Mouse (Mus musculus) small intestine, adult 2 months (tissue): ENCODE measurements around the gene Hoxc4. TPM values are rescaled to one million over a fixed set of nuclear protein-coding genes. Genes with fewer than 3 reads are reported as not detected.

Source experiments
- H3K27ac ChIP-seq: fragments of 200-500 bp; 2 replicates; pipeline ENCODE4 v1.5.1; 2012; ENCODE audit warnings: low read depth, low read length, control low read depth, inconsistent platforms; ENCODE audit not compliant: insufficient read depth
- H3K27me3 ChIP-seq: fragments of 200-500 bp; 2 replicates; pipeline ENCODE4 v1.6.1; 2012; ENCODE audit warnings: mild to moderate bottlenecking, moderate library complexity, low read length, inconsistent platforms; ENCODE audit not compliant: control insufficient read depth, insufficient read depth
- H3K36me3 ChIP-seq: fragments of 200-500 bp; 2 replicates; pipeline ENCODE4 v1.6.1; 2012; ENCODE audit warnings: mild to moderate bottlenecking, low read length, control low read depth, inconsistent platforms; ENCODE audit not compliant: control insufficient read depth, insufficient read depth
- H3K4me1 ChIP-seq: fragments of 200-500 bp; 2 replicates; pipeline ENCODE4 v1.6.1; 2012; ENCODE audit warnings: low read length, inconsistent platforms, mixed read lengths; ENCODE audit not compliant: control insufficient read depth, insufficient read depth, insufficient read length
- H3K4me3 ChIP-seq: fragments of 200-500 bp; 2 replicates; pipeline ENCODE4 v1.5.1; 2012; ENCODE audit warnings: low read depth, mild to moderate bottlenecking, control low read depth, inconsistent platforms, low read length, moderate library complexity
- CTCF ChIP-seq: fragments of 200-500 bp; IDR thresholded peaks from 2 replicates; pipeline ENCODE4 v1.5.1; 2012; ENCODE audit warnings: low read depth, mild to moderate bottlenecking, control low read depth, inconsistent platforms, low read length, moderate library complexity, mixed read lengths; ENCODE audit not compliant: insufficient replicate concordance, insufficient read length; ENCODE audit errors: extremely low read depth
- POLR2A ChIP-seq: fragments of 200-500 bp; IDR thresholded peaks from 2 replicates; pipeline ENCODE4 v1.6.1; 2012; ENCODE audit warnings: low read depth, mild to moderate bottlenecking, control low read depth, inconsistent platforms, low read length, moderate library complexity
- WGBS: fragments of 180-500 bp; shearing (Covaris S2); methylation state at CpG from one replicate; pipeline ENCODE4 v1.1.7; 2018; 5-methylcytosine and 5-hydroxymethylcytosine counted together
- polyA plus RNA-seq: library from polyadenylated mRNA; depleted of rRNA; stranded (reverse); fragments of >200 nt; gene quantifications from 2 replicates; pipeline ENCODE4 v1.2.3, GENCODE M21; 2012

The Hoxc4 gene
- polyA plus RNA-seq, 1 experiment = 2.1 TPM

DNA sequence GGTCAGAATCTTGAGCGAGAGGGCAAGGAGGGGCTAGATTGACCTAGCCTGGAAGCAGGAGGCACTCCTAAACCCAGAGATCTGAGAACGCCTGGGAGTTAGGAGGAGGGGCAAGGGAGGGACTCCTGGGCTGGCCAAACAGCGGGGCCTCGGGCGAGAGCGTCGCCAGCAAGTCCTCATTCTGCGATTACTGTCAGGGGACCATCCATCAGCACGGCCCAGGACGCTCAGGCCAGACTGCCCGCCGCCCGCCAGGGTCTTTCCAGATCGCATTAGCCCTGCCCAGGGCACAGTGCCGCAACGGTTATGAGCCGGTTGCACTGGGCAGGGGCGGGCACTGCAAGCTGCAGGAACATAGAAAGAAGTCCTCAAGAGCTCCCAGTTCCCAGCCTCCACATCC is 50.4 kb downstream of the Hoxc4 start:
- no peak for TF ChIP-seq POLR2A
- TF ChIP-seq CTCF = no peak
- 5% methylated on average over 18 of the region's 18 CpGs for WGBS
- H3K4me1 ChIP-seq = no peaks in the 10 kb centered on the region
- H3K27ac ChIP-seq = peak overlapping the region; percentile 10; the same call in 1 of the 2 replicates
- H3K4me3 ChIP-seq = peak overlapping the region; percentile 28; the same call in 1 of the 2 replicates
- H3K27me3 ChIP-seq = peaks cover 9% of the 10 kb centered on the region
- H3K36me3 ChIP-seq = no peaks in the 10 kb centered on the region

GRCm38 (mm10) chr15:103071266-103071665 is 52.5 kb downstream of the Hoxc4 start:
- no peaks in the 10 kb centered on the region for H3K36me3 ChIP-seq
- 28% methylated on average over 5 of the region's 5 CpGs for WGBS

GRCm38 (mm10) chr15:103074663-103075415 is 56.1 kb downstream of the Hoxc4 start:
- Histone ChIP-seq H3K4me3 (no peak overlapping the region), H3K27ac (no peak overlapping the region), H3K36me3 (no peaks in the 10 kb centered on the region), H3K27me3 (peaks cover 2% of the 10 kb centered on the region; the same call in 1 of the 2 replicates), H3K4me1 (no peaks in the 10 kb centered on the region)
- WGBS = 49% methylated on average over 11 of the region's 11 CpGs
- TF ChIP-seq CTCF = no peak
- no peak for TF ChIP-seq POLR2A

More at GRCm38 (mm10) chr15:103071266-103071665, 52.5 kb downstream of the Hoxc4 start:
- H3K4me3 ChIP-seq = no peak overlapping the region
- no peak for TF ChIP-seq POLR2A
- TF ChIP-seq CTCF = no peak
- peaks cover 11% of the 10 kb centered on the region for H3K27me3 ChIP-seq
- H3K27ac ChIP-seq = no peak overlapping the region
- no peaks in the 10 kb centered on the region for H3K4me1 ChIP-seq

GRCm38 (mm10) chr15:103077673-103078072 is 58.9 kb downstream of the Hoxc4 start:
- no peak overlapping the region for H3K27ac ChIP-seq
- H3K4me3 ChIP-seq = no peak overlapping the region
- H3K27me3 ChIP-seq = peaks cover 2% of the 10 kb centered on the region
- 73% methylated on average over 2 of the region's 2 CpGs for WGBS
- no peaks in the 10 kb centered on the region for H3K36me3 ChIP-seq
- no peaks in the 10 kb centered on the region for H3K4me1 ChIP-seq
- no peak for TF ChIP-seq CTCF
- no peak for TF ChIP-seq POLR2A

DNA sequence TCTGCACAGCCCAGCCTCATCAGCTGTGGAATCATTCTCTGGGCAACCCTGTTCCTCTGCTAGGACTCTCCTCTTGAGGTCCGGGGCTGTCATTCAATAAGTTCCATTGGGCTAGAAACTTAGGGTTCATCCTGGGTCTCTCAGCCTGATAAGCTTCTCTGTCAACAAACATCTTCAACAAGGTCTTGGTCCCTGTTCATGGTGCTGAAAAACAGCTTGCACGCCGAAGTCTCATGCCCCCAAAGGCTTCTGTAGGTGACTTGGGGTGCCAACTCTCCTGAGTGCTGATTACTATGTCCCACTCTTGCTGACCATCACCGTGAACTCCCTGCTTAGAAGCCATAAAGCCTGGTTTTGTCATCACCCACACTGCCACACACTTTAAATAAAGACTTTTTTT is 63.9 kb downstream of the Hoxc4 start:
- no peak for TF ChIP-seq POLR2A
- no peak for TF ChIP-seq CTCF
- Histone ChIP-seq H3K27me3 (peaks cover 23% of the 10 kb centered on the region), H3K36me3 (no peaks in the 10 kb centered on the region), H3K4me3 (no peak overlapping the region), H3K4me1 (no peaks in the 10 kb centered on the region), H3K27ac (no peak overlapping the region)
- 38% methylated on average over 4 of the region's 4 CpGs for WGBS

DNA sequence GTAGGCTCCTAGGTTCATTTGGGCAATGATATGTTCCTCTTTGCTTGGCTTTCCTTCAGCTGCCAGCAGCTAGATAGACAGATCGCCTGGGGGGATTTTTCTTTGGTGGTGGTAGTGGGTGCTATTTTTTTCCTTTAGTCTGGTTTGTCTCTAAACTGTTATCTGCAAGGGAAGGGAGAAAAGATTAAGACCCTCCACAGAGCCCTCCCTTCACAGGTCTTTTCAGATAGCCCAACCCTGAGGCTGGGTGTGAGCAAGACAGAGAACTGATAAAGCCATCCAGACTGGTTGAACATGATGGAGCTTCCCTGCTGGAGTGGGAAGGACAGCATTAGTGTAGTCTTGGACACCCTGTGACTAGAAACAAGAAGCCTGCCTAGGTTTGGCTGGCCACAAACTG is 64.9 kb downstream of the Hoxc4 start:
- Histone ChIP-seq H3K4me1 (no peaks in the 10 kb centered on the region), H3K36me3 (no peaks in the 10 kb centered on the region), H3K4me3 (no peak overlapping the region), H3K27me3 (peaks cover 23% of the 10 kb centered on the region), H3K27ac (no peak overlapping the region)
- TF ChIP-seq POLR2A (no peak), CTCF (no peak)
- 76% methylated on average over 1 of the region's 1 CpGs for WGBS

DNA sequence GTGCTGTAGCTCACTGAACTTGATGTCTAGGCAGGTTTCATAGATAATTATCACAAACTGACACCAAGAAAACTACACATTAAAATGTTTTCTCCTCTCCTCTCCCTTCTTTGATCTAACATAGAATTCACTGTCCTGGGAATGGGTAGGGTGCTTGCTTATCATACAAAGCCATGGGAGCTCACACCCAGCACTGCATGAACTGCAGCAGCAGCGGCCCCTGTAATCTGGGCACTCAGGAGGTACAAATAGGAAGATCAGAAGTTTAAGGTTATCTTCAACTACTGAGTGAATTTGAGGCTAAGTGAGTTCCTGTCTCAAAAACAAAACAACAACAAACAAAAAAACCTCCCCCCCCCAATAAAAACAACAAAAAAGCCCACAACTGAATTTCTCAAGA is 66.2 kb downstream of the Hoxc4 start:
- Histone ChIP-seq H3K4me1 (no peaks in the 10 kb centered on the region), H3K4me3 (no peak overlapping the region), H3K36me3 (no peaks in the 10 kb centered on the region), H3K27me3 (peaks cover 23% of the 10 kb centered on the region), H3K27ac (no peak overlapping the region)
- WGBS = 62% methylated on average over 1 of the region's 1 CpGs
- TF ChIP-seq POLR2A (no peak), CTCF (no peak)
